Mouse (Mus musculus) layer of hippocampus, postnatal 36 days (tissue): ENCODE measurements around the gene Rfc5. TPM values are rescaled to one million over a fixed set of nuclear protein-coding genes. Genes with fewer than 3 reads are reported as not detected.
A peak's percentile ranks its signal among the peaks of the same experiment; 100 is the strongest.
"Not testable (repeated sequence)": the region's sequence is repeated elsewhere in the genome, so short reads cannot be mapped to it uniquely, and the experiment has no call there.

ENCODE experiments used
- DNase-seq, 2 experiments: peaks; one replicate each; pipeline ENCODE4 v3.0.0; 2022
- total RNA-seq, 2 experiments: library from RNA; stranded (reverse); gene quantifications; 2 replicates each; pipeline ENCODE4 v1.2.3; 2021

Rfc5 gene
- 10 to 100 TPM; 18.8 to 19.7 TPM for total RNA-seq

DNA sequence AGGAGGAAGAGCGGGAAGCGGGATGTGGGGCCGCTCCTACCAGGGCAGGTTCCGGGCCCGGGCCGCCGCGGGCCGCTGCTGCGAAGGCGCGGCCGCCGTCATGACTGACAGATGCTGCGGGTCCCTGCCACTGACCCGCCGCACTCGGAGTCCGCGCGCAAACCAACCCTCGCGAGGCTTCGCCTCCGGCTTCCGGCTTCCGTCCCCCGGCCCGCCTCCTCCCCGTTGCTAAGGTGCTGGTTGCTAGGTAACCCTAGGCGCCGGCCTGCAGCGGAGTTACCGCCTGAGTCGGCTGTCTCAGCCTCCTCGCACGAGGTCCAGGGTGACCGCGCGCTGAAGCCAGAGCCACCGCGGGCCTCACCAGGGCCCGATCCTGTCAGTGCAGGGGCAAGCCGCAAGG is at the start of gene Rfc5:
Gene Rfc5, minus strand, starts transcription at position 171 of the 400 bp plus-strand sequence.
- DNase-seq = peak; percentile 94

DNA sequence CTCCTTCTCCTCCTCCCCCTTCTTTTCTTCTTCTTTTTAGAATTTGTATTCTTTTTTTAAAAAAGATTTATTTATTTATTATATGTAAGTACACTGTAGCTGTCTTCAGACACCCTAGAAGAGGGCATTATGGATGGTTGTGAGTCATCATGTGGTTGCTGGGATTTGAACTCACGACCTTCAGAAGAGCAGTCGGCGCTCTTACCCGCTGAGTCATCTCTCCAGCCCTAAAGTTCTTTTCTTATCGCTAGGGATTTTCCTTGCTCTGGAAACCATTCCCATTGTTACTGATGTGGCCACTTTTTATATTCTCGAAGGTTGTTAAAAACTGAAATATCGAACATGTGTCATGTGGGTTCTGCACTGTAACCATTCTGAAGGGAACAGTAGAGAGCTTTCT is 44.7 kb upstream of the Rfc5 start:
- not testable (repeated sequence) for DNase-seq

DNA sequence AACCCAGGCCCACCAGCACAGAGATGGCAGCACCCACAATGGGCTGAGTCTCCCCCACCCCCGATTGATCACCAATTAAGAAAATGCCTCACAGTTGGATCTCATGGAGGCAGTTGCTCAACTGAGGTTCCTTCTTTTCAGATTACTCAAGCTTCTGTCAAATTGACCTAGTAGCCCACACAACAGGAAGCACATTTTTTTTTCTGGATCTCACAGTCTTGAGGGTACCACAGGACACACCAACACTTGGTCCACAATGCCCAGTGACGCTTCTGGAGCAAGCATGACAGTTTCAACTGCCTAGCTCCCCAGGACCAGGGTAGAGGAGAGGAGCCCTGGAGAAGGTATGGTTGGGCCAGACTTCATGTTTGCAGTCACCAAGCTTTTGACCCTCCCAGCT is 28.6 kb upstream of the Rfc5 start:
- DNase-seq = no peak

DNA sequence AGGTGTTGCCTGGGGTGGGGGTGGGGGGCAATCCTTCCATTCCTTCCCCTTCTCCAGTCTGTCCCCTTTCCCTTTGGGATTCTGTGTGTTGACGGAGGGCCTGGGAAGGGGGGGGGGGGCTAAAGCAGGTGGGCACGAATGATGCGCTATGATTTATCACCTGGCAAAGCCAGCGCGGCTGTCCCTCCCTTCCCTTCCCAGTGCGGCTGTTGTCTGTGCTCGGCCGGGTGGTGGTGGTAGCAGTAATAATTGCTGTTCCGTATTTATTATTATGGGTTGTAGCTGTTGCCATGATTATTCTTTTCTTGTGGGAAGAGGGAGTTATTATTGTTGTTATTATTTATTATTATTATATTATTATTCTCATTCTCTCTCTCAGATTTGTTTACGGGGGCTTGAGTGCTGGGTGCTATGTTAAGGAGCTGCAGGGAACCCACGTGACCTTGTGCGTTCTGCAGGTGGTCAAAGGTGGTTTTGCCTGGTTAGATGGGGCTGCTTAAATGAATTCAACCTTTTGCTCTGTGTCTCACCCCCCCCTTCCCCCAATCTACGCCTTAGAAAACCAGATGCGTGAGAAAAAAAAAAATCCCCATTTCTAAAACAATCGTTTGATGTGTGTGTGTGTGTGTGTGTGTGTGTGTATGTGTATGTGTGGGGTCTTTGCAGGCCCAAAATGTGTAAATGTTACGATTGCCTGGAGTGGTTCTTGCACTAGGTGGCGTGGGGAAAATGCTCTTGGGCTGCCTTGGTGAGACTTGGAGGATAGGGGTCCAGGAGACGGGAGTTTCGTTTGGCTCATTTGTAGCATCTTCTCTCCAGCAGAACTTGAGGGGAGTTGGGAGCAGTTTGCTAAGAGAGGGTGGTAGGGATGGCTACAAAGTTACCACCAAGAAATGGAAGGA is 26.4 kb upstream of the Rfc5 start:
- DNase-seq = peak in 1 of 2 experiments; percentile 19

DNA sequence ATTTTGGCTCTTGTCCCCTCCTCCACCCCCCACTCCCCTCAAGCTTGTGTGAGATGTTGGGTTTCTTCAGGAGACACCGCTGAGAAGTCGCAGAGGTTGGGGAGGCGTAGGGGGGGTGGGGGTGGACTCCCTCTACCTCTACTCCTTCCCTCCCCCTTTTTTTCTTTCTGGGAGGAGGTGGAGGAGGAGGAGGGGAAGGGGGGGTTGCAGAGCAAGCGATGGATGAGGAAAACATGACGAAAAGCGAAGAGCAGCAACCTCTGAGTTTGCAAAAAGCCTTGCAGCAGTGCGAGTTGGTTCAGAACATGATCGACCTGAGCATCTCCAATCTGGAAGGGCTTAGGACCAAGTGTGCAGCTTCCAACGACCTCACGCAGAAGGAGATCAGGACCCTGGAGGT is 25.8 kb upstream of the Rfc5 start:
- DNase-seq = peak; percentile 16 to 20

DNA sequence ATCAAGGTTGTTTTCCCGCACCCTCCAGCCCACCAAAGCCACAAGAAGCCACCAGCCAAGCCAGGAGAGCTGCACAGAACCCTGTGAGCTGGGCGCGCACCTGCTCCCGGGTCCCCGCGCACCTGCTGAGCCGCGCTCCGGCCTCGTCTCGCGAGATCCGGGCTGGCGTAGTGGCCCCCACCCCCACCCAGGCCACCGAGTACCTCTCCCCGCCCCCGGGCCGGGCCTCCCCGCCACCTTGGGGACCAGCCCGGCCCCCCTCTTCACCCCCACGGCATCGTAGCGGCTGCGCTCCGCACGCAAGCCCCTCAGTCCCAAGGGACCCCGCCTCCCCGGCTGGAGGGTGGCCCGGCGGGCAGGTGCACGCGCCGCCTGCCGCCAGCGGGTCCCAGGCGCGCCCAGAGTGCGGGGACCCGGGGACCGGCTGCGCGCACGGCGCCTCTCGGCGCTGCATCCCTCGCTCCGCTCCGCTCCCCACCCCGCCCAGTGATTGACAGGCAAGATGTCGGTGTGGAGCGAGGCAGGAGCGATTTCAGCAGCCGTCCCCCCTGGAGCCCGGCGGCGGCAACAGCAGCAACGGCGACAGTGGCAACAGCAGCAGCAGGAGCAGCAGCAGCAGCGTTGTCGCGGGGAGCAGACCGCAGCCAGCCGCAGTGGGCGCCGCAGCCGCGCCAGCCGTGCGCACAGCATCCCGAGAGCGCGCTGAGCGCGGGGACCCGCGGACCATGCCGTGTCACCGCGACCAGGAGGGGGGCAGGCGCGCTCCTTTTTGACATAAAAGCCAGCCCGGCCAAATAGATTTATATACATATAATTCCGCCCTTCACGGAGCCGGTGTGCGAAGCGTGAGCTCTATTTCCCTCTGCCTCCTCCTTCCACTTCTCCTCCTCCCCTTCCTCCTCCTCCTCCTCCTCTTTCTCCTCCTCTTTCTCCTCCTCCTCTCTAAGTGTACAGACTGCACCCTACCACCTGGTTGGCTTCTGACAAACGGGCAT is 25.0 kb upstream of the Rfc5 start, which contains the start of gene Ksr2:
Gene Ksr2, plus strand, starts transcription at position 494 of the 995 bp plus-strand sequence.
- DNase-seq = peak; percentile 77 to 81

DNA sequence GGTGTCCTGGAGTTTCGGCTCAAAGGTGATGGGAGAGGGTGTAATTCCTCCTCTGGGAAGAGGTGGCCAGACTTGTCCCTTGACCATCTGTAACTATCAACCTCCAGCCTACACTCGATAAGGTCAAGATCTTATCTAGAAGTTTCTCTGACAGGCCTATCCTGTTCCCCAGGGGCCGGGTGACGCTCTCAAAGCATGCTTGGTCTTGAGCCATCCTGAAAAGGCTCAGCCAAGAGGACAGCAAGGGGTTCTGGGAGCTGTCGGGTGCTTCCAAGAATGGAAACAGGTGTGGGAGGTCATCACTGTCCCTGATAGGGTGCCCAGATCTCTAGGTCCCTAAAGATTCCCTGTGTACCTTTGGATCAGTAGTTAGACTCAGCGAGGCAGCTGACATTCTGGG is 20.5 kb upstream of the Rfc5 start:
- no peak for DNase-seq

DNA sequence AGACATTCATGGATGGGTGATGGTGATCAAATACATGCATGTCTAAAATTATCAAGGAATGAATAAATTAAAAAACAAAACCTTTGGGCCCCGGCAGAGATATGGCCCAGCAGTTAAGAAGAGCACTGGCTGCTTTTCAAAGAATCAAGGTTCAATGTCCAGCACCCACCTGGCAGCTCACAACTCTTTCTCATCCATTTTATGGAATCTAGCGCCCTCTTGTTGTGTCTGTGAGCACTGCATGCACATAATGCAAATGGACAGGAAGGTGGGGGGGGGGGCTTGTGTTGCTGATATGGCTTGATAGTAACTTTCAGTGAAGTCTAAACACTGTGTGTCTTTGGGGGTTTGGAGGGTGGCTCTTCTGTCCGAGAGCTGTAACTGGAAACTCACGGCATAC is 19.4 kb upstream of the Rfc5 start:
- no peak for DNase-seq

DNA sequence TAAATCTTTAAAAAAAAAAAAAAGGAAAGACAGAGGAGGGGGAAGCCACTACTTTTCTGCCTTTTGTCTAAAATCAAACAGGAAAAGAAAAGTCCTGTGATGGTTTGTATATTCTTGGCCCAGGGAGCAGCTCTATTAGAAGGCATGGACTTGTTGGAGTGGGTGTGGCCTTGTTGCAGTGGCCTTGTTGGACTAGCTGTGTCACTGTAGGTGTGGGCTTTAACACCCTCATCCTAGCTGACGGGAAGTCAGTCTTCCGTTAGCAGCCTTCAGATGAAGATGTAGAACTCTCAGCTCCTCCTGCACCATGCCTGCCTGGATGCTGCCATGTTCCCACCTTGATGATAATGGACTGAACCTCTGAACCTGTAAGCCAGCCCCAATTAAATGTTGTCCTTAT is 15.8 kb upstream of the Rfc5 start:
- DNase-seq = not testable (repeated sequence)

DNA sequence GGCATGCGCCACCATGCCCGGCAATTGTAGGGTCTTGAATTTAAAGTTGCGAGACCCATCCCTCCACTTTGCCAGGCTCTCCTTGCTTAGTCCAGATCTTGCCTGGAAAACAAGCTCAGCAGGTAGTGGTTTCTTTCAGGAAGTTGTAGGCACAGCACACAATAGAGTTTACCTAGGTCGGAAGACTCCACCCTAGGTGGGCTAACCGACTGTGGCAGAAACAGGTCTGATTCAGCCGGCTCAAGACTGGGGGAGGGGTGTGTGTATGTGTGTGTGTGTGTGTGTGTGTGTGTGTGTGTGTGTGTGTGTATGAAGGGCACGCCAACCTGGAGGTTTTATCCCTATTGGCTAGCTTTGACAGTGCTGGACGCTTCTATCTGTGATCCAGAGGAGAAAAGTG is 14.8 kb upstream of the Rfc5 start:
- no peak for DNase-seq

DNA sequence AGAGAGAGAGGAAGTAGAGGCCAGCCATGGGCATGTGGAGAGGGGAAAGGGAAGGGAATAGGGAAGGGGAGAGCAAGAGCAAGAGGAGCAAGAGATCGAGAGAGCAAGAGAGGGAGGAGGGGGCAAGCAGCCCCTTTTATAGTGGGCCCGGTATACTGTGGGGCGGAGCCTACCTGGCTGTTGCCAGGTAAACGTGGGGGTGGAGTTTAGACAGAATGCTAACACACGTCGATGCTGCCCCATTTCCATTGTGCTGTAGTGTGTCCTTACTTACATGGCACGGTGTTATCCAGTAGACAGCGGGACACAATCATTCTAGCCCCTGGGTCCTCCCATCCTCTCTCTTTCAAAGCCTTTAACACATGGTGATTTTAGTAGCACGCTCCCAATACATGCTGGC is 10.4 kb upstream of the Rfc5 start:
- no peak for DNase-seq

DNA sequence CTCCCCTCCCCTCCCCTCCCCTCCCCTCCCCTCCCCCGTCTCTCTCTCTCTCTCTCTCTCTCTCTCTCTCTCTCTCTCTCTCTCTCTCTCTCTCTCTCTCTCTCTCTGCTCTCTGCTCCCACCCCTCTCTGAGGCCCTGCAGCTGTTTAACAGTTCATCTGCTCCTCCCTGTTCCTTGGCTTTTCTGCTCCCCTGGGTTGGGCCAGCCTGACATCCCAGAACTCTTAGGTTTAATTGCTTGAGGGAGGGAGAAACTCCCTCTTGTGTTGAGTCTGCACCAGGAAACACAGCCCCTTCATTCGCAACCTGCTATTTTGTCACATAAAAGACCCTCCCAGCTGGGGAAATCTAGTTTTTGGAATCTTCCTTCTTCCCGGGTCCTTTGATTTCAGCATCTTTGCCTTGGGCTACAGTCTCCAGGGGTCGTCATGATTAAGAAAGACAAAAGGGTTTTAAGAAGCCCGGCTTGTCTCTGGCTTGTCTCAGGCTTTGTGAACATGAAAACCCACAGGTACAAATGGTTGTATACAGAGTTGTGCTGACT is 9.2 kb upstream of the Rfc5 start:
- no peak for DNase-seq

DNA sequence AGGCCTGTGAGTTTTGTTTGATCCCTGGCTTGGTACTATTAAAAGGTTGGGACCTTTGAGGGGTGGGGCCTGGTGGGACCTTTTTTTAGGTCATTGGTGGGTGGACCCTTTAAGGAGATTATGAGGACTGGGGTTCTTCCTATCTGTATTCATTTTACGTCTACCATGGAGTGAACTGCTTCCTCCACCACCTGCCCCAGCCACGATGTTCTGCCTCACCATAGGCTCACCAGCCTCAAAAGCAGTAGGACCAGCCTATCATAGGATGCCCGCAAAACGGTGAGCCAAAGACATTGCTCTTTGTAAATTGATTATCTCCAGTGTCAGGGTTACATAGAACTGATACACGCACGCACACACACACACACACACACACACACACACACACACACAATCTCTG is 8.5 kb upstream of the Rfc5 start:
- DNase-seq = no peak

DNA sequence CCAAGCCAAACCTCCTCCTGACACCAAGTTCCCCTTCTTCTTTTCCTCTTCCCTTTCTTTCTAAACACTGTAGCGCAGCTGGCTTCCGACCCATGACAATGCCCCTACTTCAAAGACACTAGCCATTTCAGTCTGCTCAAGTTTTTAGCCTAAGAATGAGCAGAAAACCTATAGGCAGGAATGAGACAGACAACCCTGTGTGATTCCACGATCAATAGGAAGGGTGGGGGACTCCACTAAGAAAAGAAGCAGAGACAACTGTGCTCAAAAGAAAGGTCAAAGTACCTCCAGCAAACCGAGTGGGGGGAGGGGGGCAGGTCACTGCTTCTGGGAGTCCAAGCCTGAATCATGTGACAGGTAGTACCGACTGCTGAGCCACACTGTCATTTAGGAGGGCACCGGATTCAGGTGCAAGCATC is 7.8 kb upstream of the Rfc5 start:
- DNase-seq = no peak

DNA sequence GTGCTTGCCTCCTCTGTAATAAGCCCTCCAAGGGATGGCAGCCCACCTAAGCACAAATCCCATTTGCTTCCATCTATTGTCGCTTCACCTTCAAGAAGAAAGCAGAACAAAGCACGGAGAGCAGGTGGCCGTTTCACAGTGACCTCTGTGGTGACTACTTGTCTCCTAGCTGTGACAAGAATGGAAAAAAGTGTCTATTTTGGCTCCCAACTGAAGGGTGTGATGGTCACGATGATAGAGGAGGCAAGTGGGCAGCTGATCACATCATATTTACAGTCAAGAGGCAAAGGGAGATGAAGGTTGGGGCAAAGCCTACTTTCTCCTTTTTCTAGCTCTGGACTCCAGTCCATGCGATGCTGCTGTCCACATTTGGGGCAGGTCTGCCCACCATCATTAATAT is 7.0 kb upstream of the Rfc5 start:
- no peak for DNase-seq

DNA sequence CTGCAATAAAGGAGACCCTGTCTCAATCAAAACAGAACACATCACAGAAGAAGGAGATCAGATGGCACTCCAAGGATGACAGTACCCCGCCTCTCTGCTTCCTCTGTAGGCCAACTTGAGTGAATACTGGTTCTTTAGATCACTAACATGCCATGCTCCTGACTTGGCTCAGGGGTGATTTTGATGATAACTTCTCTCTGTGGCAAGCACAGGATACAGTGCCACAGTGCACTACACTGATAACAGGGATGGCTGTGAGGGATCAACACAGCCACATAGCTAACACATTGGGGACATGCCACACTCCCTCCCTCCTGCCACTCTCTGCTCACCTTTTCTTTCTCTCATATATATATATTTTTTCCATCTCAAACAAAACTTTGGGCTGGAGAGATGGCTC is 2.0 kb upstream of the Rfc5 start:
- DNase-seq = no peak

DNA sequence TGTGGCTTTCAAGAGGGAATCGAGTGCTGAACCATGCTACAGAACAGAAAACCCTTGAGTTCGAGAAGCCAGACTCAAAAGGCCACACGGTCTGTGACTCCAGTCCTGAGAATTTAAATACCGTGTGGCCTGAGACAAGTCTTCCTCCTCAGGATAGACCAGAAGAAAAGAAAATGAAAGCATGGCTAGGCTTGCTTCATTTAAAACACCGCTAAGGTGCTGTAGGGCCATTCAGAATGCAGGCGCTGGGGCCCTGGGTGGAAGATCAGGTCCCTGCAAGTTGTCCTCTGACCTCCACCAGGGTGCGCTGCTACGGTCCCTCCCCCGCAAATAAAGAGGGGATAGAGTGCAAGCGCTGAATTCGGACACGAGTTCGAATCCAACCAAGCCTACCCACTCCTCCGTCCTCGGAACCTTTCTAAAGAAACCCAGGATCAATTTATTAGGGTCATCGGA is 523 bp downstream of the Rfc5 start:
- peak in 1 of 2 experiments; percentile 21 for DNase-seq

DNA sequence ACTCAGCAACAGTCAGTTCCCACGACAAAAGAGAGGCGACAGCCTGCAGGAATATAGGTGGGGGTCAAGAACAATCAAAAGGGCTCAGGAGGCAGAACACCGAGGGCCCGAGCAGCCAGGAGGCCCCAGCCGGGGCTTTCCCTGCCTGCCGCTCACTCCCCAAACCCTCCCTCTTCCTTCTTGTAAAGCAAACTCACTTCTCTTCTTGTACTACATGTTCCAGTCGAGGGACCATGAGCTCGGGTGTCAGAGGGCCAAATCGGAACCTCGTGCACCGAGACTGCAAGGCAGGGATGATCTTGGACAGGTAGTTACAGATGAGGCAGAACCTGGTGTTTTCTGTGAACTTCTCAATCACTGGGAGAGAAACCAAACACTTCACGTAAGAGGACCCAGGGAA is 5.6 kb downstream of the Rfc5 start:
- DNase-seq = no peak

DNA sequence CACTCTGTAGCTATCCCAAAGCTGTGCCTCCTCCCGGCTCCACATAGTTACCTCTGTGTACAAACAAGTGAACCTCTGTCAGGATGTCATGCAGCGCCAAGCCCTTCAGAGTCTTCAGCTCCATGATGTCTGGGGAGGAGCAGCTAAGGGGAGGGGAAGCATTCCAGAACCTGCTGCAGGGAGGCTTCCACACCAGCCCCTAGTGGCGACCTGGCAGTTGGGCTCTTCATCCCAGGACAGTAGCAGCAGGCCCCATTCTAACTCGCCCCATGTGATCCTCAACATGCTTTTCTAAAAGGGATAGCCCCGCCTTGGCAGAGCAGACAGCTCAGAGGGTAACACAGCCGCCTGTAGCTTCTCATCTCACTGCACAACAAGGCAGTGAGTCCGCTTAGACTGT is 7.1 kb downstream of the Rfc5 start:
- no peak for DNase-seq

DNA sequence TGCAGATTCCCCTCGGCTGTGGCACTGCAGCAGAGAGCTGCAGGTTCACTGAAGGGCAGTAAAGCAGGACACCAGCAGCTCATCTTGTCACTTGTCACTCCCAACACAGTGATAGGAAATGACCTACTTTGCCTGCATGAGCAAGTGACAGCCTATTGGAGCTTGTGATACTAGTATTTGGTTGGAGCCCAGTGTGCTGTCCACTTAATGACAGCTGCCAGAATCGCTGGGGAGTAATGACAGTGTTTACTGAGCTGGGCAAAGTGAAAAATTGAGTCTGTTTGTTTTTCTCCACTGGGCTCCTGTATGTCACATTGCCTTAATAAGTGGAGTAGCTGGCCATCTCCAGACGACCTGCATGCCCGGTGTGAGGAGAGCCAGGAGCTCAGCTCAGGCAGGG is 8.6 kb downstream of the Rfc5 start:
- no peak for DNase-seq

DNA sequence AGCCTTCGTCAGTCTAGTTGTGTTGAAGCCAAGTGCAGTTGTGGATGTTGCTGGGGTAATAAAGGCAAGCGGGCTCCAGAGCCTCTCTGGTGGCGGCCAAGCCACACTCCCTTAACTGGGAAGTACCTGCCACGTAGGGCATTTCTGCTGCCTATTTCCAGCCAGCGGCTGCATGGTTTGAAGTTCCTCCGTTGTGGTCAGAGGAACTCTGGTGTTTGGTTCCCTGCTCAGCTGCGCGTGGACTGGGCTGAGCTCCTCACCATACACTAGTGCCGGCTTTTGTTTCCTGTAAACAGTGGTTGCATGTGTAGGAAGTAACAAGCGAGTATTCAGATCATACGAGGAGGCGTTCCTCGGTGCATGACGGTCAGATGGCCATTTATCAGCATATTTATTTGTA is 11.1 kb downstream of the Rfc5 start:
- DNase-seq = not testable (repeated sequence)

DNA sequence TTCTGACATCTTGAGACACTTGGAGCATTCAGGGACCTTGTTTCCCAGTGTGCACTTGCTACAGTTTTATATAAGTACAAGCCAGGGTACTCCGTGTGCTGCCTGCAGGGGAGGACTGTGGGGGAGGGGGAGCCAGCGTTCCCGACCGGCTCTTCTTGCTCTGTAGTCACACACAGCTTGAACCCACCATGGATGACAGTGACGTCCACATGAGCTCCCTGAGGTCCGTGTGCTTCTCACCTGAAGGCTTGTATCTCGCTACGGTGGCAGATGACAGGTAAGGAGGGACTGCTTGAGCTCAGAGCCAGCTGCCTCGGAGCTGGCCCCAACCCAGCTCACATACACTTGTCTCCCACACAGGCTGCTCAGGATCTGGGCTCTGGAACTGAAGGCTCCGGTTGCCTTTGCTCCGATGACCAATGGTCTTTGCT is 12.5 kb downstream of the Rfc5 start:
- no peak for DNase-seq
